In the genomic region with DNA sequence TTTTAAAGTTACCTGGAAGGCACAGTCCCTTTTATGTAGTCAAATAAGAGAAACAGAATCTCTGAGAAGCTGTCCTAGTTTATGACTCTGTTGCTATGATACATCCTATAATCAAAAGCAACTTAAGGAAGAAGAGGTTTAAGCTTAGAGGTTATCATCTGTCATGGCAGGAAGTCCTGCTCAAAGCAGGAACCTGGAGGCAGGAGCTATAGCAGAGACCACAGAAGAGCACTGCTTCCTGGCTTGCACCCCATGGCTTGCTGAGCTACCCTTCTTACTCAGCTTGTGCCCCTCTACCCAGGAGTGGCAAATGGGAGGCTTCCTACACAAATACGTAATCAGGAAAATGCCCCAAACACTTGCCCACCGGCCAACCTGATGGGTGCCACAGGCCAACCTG, we compare ENCODE assay signal across 27 mouse cellular contexts.
DNase-seq lines count a peak whose midpoint lies in the region; ATAC-seq lines count a peak whose summit lies in the region.
"Had no signal": no experiment of that assay in that cellular context is flagged by ENCODE, and none has a peak within 500 bp of the region (broad histone marks: within the 10 kb centered on the region; RNA-seq: fewer than 3 reads in every experiment).

No protein-coding gene starts in this region.

- H3K27ac ChIP-seq in kidney, embryonic 15.5 days: no peak overlapping the region
- H3K27ac ChIP-seq: forebrain, embryonic 10.5 days; forebrain, embryonic 13.5 days; heart, embryonic 13.5 days; hindbrain, embryonic 12.5 days; hindbrain, embryonic 15.5 days had no signal

- no peak overlapping the region for H3K4me2 ChIP-seq in kidney, embryonic 15.5 days
- H3K4me2 ChIP-seq: forebrain, embryonic 13.5 days; heart, embryonic 13.5 days; hindbrain, embryonic 12.5 days; hindbrain, embryonic 15.5 days had no signal

- ATAC-seq in hematopoietic stem cell, adult 5-6 weeks (replicated peaks in 1 of 2; ENCODE audit: insufficient read depth in 1 of 2, low FRiP score in 2 of 2, low TSS enrichment in 1 of 2, low read depth in 1 of 2, poor library complexity in 2 of 2, severe bottlenecking in 2 of 2): peak; percentile 96 to 97
- ATAC-seq in kidney, embryonic 15.5 days (replicated peaks; ENCODE audit: low FRiP score): no peak
- ATAC-seq: forebrain, embryonic 13.5 days; forebrain, embryonic 16.5 days; Patski had no signal

- WGBS in kidney, embryonic 15.5 days: 92% methylated on average over 2 of the region's 2 CpGs

- DNase-seq in thymus, postnatal 0 days (ENCODE audit: low spot score): peak; percentile 26
- no peak for DNase-seq in thymus, postnatal 36 days
- peak; percentile 66 for DNase-seq in 416B (ENCODE audit: low read depth)
- DNase-seq in CD4-positive helper T cell, adult 2 months (ENCODE audit: low read depth, low spot score): peak; percentile 29
- no peak for DNase-seq in adrenal gland, postnatal 4 days (ENCODE audit: low spot score in 2 of 2)
- DNase-seq in adrenal gland, postnatal 10 days: no peak
- DNase-seq: adrenal gland, postnatal 14 days; cerebellum, adult 11-12 months; cerebellum, adult 8-10 months; cerebellum, postnatal 10 days; cerebellum, postnatal 36 days; gastrocnemius, postnatal 10 days; gastrocnemius, postnatal 36 days; heart, adult 18-20 months; heart, postnatal 14 days; heart, postnatal 4 days had no signal

- H3K9ac ChIP-seq in kidney, embryonic 15.5 days: no peak overlapping the region
- H3K9ac ChIP-seq: forebrain, embryonic 13.5 days; heart, embryonic 13.5 days; hindbrain, embryonic 12.5 days; hindbrain, embryonic 15.5 days had no signal

- no peaks in the 10 kb centered on the region for H3K4me1 ChIP-seq in kidney, embryonic 15.5 days
- H3K4me1 ChIP-seq: forebrain, embryonic 10.5 days; forebrain, embryonic 13.5 days; heart, embryonic 13.5 days; hindbrain, embryonic 12.5 days; hindbrain, embryonic 15.5 days had no signal

- H3K9me3 ChIP-seq in kidney, embryonic 15.5 days (replicated peaks): no peaks in the 10 kb centered on the region
- H3K9me3 ChIP-seq: forebrain, embryonic 10.5 days; forebrain, embryonic 13.5 days; G1E; heart, embryonic 13.5 days; hindbrain, embryonic 12.5 days; hindbrain, embryonic 15.5 days had no signal

- H3K36me3 ChIP-seq in kidney, embryonic 15.5 days: no peaks in the 10 kb centered on the region
- H3K36me3 ChIP-seq: forebrain, embryonic 10.5 days; G1E; heart, embryonic 13.5 days; hindbrain, embryonic 12.5 days; hindbrain, embryonic 15.5 days had no signal

- H3K27me3 ChIP-seq in kidney, embryonic 15.5 days: no peaks in the 10 kb centered on the region
- H3K27me3 ChIP-seq: CH12.LX; forebrain, embryonic 13.5 days; heart, embryonic 13.5 days; hindbrain, embryonic 12.5 days; hindbrain, embryonic 15.5 days had no signal

- no peak overlapping the region for H3K4me3 ChIP-seq in kidney, embryonic 15.5 days (replicated peaks)
- H3K4me3 ChIP-seq: forebrain, embryonic 10.5 days; forebrain, embryonic 13.5 days; heart, embryonic 13.5 days; hindbrain, embryonic 12.5 days; hindbrain, embryonic 15.5 days had no signal

Comparison
In these comparisons a context has a peak if more than half of its experiments do, and no peak if none do; other contexts are left out.
1. DNase-seq: peak in thymus, postnatal 0 days (single experiment), 416B (single experiment) and CD4-positive helper T cell, adult 2 months (single experiment); none in thymus, postnatal 36 days (0 of 2), adrenal gland, postnatal 4 days (0 of 2) and adrenal gland, postnatal 10 days (single experiment).